Mouse (Mus musculus): ENCODE results near the gene Alg14.

Gene Alg14

GRCm38 (mm10) chr3:121368616-121369015, 77.0 kb downstream of the Alg14 start:
- no peak for DNase-seq (ENCODE audit: low read depth)

- no peak for DNase-seq (ENCODE audit: low read depth)
These were observed 77.9 kb downstream of the Alg14 start for GRCm38 (mm10) chr3:121369517-121369916.

- no peak for DNase-seq (ENCODE audit: low read depth)
These were observed 78.7 kb downstream of the Alg14 start for GRCm38 (mm10) chr3:121370301-121370700.

- DNase-seq (ENCODE audit: low read depth), result no peak
These were observed 79.4 kb downstream of the Alg14 start for GRCm38 (mm10) chr3:121370830-121371526.

GRCm38 (mm10) chr3:121371527-121372220, 80.1 kb downstream of the Alg14 start:
- DNase-seq (ENCODE audit: low read depth), result peak; percentile 36

GRCm38 (mm10) chr3:121373897-121374441, 82.4 kb downstream of the Alg14 start:
- no peak for DNase-seq (ENCODE audit: low read depth)

GRCm38 (mm10) chr3:121375541-121376129, 84.1 kb downstream of the Alg14 start:
- DNase-seq (ENCODE audit: low read depth), result peak; percentile 67

- peak; percentile 72 for DNase-seq (ENCODE audit: low read depth)
These were observed 87.4 kb downstream of the Alg14 start for GRCm38 (mm10) chr3:121378708-121379612.

- no peak for DNase-seq (ENCODE audit: low read depth)
These were observed 88.1 kb downstream of the Alg14 start for GRCm38 (mm10) chr3:121379699-121380098.

GRCm38 (mm10) chr3:121387471-121388009, 96.0 kb downstream of the Alg14 start:
- DNase-seq (ENCODE audit: low read depth), result no peak

- DNase-seq (ENCODE audit: low read depth), result no peak
These were observed 97.8 kb downstream of the Alg14 start for GRCm38 (mm10) chr3:121389366-121389765.

GRCm38 (mm10) chr3:121389860-121390530, 98.4 kb downstream of the Alg14 start:
- no peak for DNase-seq (ENCODE audit: low read depth)

- DNase-seq (ENCODE audit: low read depth), result no peak
These were observed 99.2 kb downstream of the Alg14 start for GRCm38 (mm10) chr3:121390724-121391123.

- DNase-seq (ENCODE audit: low read depth), result no peak
These were observed 104.2 kb downstream of the Alg14 start for GRCm38 (mm10) chr3:121395588-121396295.

- no peak for DNase-seq (ENCODE audit: low read depth)
These were observed 105.0 kb downstream of the Alg14 start for GRCm38 (mm10) chr3:121396561-121396960.

GRCm38 (mm10) chr3:121397007-121397406, 105.4 kb downstream of the Alg14 start:
- no peak for DNase-seq (ENCODE audit: low read depth)

GRCm38 (mm10) chr3:121401384-121401783, 109.8 kb downstream of the Alg14 start:
- DNase-seq (ENCODE audit: low read depth), result no peak

- no peak for DNase-seq (ENCODE audit: low read depth)
These were observed 110.5 kb downstream of the Alg14 start for GRCm38 (mm10) chr3:121402096-121402495.

GRCm38 (mm10) chr3:121403449-121403848, 111.9 kb downstream of the Alg14 start:
- no peak for DNase-seq (ENCODE audit: low read depth)

GRCm38 (mm10) chr3:121405101-121405500, 113.5 kb downstream of the Alg14 start:
- no peak for DNase-seq (ENCODE audit: low read depth)
